14 mouse cellular contexts compared by ENCODE assay signal in the genomic region with DNA sequence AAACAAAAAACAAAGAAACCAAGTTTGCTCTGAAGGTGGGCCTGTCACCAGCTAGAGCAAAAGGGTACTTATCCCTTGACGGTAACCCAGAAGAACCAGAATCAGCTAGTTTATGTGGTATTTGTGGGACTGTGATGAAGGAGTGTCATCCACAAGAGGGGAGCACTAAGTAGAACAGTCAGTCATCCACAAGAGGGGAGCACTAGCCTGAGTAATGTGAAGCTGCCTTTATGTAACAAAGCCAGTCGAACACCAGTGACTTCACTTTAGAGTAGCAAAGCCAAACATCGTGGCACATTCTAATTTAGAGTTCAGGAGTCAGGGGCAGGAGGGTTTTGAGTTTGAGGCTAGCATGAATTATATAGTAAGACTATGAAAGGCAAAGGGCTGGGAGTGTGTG. TPM values are rescaled to one million over a fixed set of nuclear protein-coding genes. Genes with fewer than 3 reads are reported as not detected.
A peak's percentile ranks its signal among the peaks of the same experiment; 100 is the strongest.
DNase-seq lines count a peak whose midpoint lies in the region; ATAC-seq and TF ChIP-seq lines count a peak whose summit lies in the region.
"Had no signal": no experiment of that assay in that cellular context is flagged by ENCODE, and none has a peak within 500 bp of the region (broad histone marks: within the 10 kb centered on the region; RNA-seq: fewer than 3 reads in every experiment).

No protein-coding gene starts in this region.

- no peaks in the 10 kb centered on the region for H3K9me3 ChIP-seq in stomach, postnatal 0 days (ENCODE audit: control insufficient read depth, low read length)
- no peaks in the 10 kb centered on the region for H3K9me3 ChIP-seq in hindbrain, embryonic 11.5 days (ENCODE audit: control insufficient read depth, low read length)
- H3K9me3 ChIP-seq: G1E; heart, embryonic 13.5 days; limb, embryonic 12.5 days had no signal

- H3K4me3 ChIP-seq in stomach, postnatal 0 days (ENCODE audit: low read depth, low read length): no peak overlapping the region
- H3K4me3 ChIP-seq in hindbrain, embryonic 11.5 days (ENCODE audit: low read depth, low read length): no peak overlapping the region
- H3K4me3 ChIP-seq: heart, embryonic 13.5 days; limb, embryonic 12.5 days had no signal

- H3K27me3 ChIP-seq in stomach, postnatal 0 days (ENCODE audit: control insufficient read depth, insufficient read depth, low read length): no peaks in the 10 kb centered on the region
- H3K27me3 ChIP-seq in hindbrain, embryonic 11.5 days (ENCODE audit: control insufficient read depth, insufficient read depth, low read length): no peaks in the 10 kb centered on the region
- H3K27me3 ChIP-seq: heart, embryonic 13.5 days; limb, embryonic 12.5 days had no signal

- H3K27ac ChIP-seq in stomach, postnatal 0 days (replicated peaks): no peak overlapping the region
- no peak overlapping the region for H3K27ac ChIP-seq in hindbrain, embryonic 11.5 days (ENCODE audit: low read depth, low read length)
- H3K27ac ChIP-seq: limb, embryonic 12.5 days had no signal

- TF ChIP-seq EP300 in stomach, postnatal 0 days (optimal IDR thresholded peaks at IDR 0.05): no peak

- DNase-seq in heart, postnatal 4 days: peak; percentile 32
- DNase-seq in heart, adult 9 months (ENCODE audit: low spot score in 2 of 2): no peak
- peak; percentile 40 for DNase-seq in right cerebral cortex, adult 18-20 months
- DNase-seq in right cerebral cortex, postnatal 4 days: no peak
- peak; percentile 45 for DNase-seq in kidney, adult 9 months
- DNase-seq in stomach, postnatal 0 days (ENCODE audit: low spot score): no peak
- no peak for DNase-seq in embryo, embryonic 10 days (ENCODE audit: low spot score)
- DNase-seq in hindbrain, embryonic 11.5 days (ENCODE audit: low spot score): no peak
- DNase-seq: cerebellum, postnatal 25 days had no signal

- peak; percentile 66 for TF ChIP-seq CTCF in stomach, postnatal 0 days (IDR thresholded peaks at IDR 0.05; ENCODE audit: low read depth)

- H3K36me3 ChIP-seq in stomach, postnatal 0 days (ENCODE audit: control insufficient read depth, insufficient read depth, low read length): no peaks in the 10 kb centered on the region
- H3K36me3 ChIP-seq in hindbrain, embryonic 11.5 days (ENCODE audit: control insufficient read depth, insufficient read depth, low read length): no peaks in the 10 kb centered on the region
- H3K36me3 ChIP-seq: heart, embryonic 13.5 days; limb, embryonic 12.5 days had no signal

- 57% methylated on average over 3 of the region's 3 CpGs for WGBS in stomach, postnatal 0 days
- WGBS in hindbrain, embryonic 11.5 days: 83% methylated on average over 3 of the region's 3 CpGs

- no peaks in the 10 kb centered on the region for H3K4me1 ChIP-seq in stomach, postnatal 0 days (replicated peaks; ENCODE audit: control insufficient read depth, insufficient read depth)
- H3K4me1 ChIP-seq in hindbrain, embryonic 11.5 days (replicated peaks; ENCODE audit: control insufficient read depth, insufficient read depth, low read length): no peaks in the 10 kb centered on the region

- no peak overlapping the region for H3K9ac ChIP-seq in stomach, postnatal 0 days (ENCODE audit: low read length)
- H3K9ac ChIP-seq in hindbrain, embryonic 11.5 days (ENCODE audit: low read depth, low read length): no peak overlapping the region
- H3K9ac ChIP-seq: heart, embryonic 13.5 days; limb, embryonic 12.5 days had no signal

- H3K4me2 ChIP-seq in stomach, postnatal 0 days (replicated peaks; ENCODE audit: low read depth): no peak overlapping the region
- no peak overlapping the region for H3K4me2 ChIP-seq in hindbrain, embryonic 11.5 days (replicated peaks; ENCODE audit: low read depth, low read length)
- H3K4me2 ChIP-seq: heart, embryonic 13.5 days; limb, embryonic 12.5 days had no signal

- no peak for ATAC-seq in stomach, postnatal 0 days (ENCODE audit: low FRiP score, low TSS enrichment)
- no peak for ATAC-seq in hindbrain, embryonic 11.5 days (ENCODE audit: low FRiP score)

RNA-seq across cellular contexts. Expression of a gene that starts 40.3 kb away (rescaled TPM):
- total RNA-seq in heart, postnatal 4 days (2021): not detected
- not detected in 2 replicates for polyA plus RNA-seq in stomach, postnatal 0 days (2015; fragmentation: Nextera tagmentation; extraction: Ambion mirVana)
- not detected in 2 replicates for polyA plus RNA-seq in hindbrain, embryonic 11.5 days (2014; fragmentation: Nextera tagmentation; extraction: Ambion mirVana)
- total RNA-seq: G1E had no signal
- polyA plus RNA-seq: G1E; heart, embryonic 13.5 days; neural tube, embryonic 14.5 days; small intestine, adult 2 months had no signal

RNA-seq across cellular contexts. Expression of a gene that starts 58.4 kb away (rescaled TPM):
- 1 to 10 TPM; 6.1 to 6.3 TPM for total RNA-seq in heart, postnatal 4 days (2021)
- polyA plus RNA-seq in stomach, postnatal 0 days (2015; fragmentation: Nextera tagmentation; extraction: Ambion mirVana): 34.0 and 34.9 TPM in 2 replicates
- polyA plus RNA-seq in hindbrain, embryonic 11.5 days (2014; fragmentation: Nextera tagmentation; extraction: Ambion mirVana): 4.2 and 4.7 TPM in 2 replicates

RNA-seq across cellular contexts. Expression of a gene that starts 59.6 kb away (rescaled TPM):
- 10 to 100 TPM in 1 of 2 experiments, 1 to 10 TPM in 1; 8.6 to 11.2 TPM for total RNA-seq in heart, postnatal 4 days (2021)
- 6.7 and 9.4 TPM in 2 replicates for polyA plus RNA-seq in stomach, postnatal 0 days (2015; fragmentation: Nextera tagmentation; extraction: Ambion mirVana)
- 26.5 and 34.1 TPM in 2 replicates for polyA plus RNA-seq in hindbrain, embryonic 11.5 days (2014; fragmentation: Nextera tagmentation; extraction: Ambion mirVana)

Comparison
In these comparisons a context has a peak if more than half of its experiments do, and no peak if none do; other contexts are left out.
1. DNase-seq: peak in heart, postnatal 4 days (single experiment), right cerebral cortex, adult 18-20 months (single experiment) and kidney, adult 9 months (single experiment); none in heart, adult 9 months (0 of 2), right cerebral cortex, postnatal 4 days (single experiment), stomach, postnatal 0 days (single experiment), embryo, embryonic 10 days (single experiment) and hindbrain, embryonic 11.5 days (single experiment).